Mouse (Mus musculus) forebrain, embryonic 12.5 days (tissue): ENCODE results near the gene Snrpa. TPM values are rescaled to one million over a fixed set of nuclear protein-coding genes. Genes with fewer than 3 reads are reported as not detected.
A peak's percentile ranks its signal among the peaks of the same experiment; 100 is the strongest.
"Not testable (repeated sequence)": the region's sequence is repeated elsewhere in the genome, so short reads cannot be mapped to it uniquely, and the experiment has no call there.

ENCODE experiments used
- ATAC-seq: fragments of 200-750 bp; cut with Nextera tagmentation; 2 replicates; pipeline ENCODE4 v1.8.0; 2017; ENCODE audit warnings: moderate TSS enrichment; ENCODE audit not compliant: low FRiP score
- H3K27ac ChIP-seq: fragments of 300-500 bp; sonication (generic); 2 replicates; pipeline ENCODE4 v1.5.1; 2016; ENCODE audit warnings: mild to moderate bottlenecking
- H3K27me3 ChIP-seq: fragments of 300-500 bp; sonication (generic); 2 replicates; pipeline ENCODE4 v1.6.1; 2016; ENCODE audit warnings: mild to moderate bottlenecking
- H3K36me3 ChIP-seq: fragments of 300-500 bp; sonication (generic); replicated peaks from 2 replicates; pipeline ENCODE4 v1.6.1; 2016; ENCODE audit warnings: mild to moderate bottlenecking
- H3K4me1 ChIP-seq: fragments of 300-500 bp; sonication (generic); 2 replicates; pipeline ENCODE4 v1.6.1; 2016
- H3K4me2 ChIP-seq: fragments of 300-500 bp; sonication (generic); 2 replicates; pipeline ENCODE4 v1.6.1; 2016; ENCODE audit warnings: mild to moderate bottlenecking, moderate library complexity
- H3K4me3 ChIP-seq: fragments of 300-500 bp; sonication (generic); replicated peaks from 2 replicates; pipeline ENCODE4 v1.5.1; 2016; ENCODE audit warnings: mild to moderate bottlenecking
- H3K9ac ChIP-seq: fragments of 300-500 bp; sonication (generic); 2 replicates; pipeline ENCODE4 v1.6.1; 2016; ENCODE audit warnings: mild to moderate bottlenecking
- H3K9me3 ChIP-seq: fragments of 300-500 bp; sonication (generic); 2 replicates; pipeline ENCODE4 v1.6.1; 2016
- WGBS: fragments of 180-500 bp; shearing (Covaris S2); methylation state at CpG from one replicate; pipeline ENCODE4 v1.1.7; 2016; 5-methylcytosine and 5-hydroxymethylcytosine counted together
- polyA plus RNA-seq: library from polyadenylated mRNA; unstranded; fragments of >200 nt; fragmentation: Nextera tagmentation; extraction: Ambion mirVana; gene quantifications from 2 replicates; pipeline ENCODE4 v1.2.1, GENCODE M21; 2016

Snrpa gene
- 302 and 306 TPM in 2 replicates for polyA plus RNA-seq

DNA sequence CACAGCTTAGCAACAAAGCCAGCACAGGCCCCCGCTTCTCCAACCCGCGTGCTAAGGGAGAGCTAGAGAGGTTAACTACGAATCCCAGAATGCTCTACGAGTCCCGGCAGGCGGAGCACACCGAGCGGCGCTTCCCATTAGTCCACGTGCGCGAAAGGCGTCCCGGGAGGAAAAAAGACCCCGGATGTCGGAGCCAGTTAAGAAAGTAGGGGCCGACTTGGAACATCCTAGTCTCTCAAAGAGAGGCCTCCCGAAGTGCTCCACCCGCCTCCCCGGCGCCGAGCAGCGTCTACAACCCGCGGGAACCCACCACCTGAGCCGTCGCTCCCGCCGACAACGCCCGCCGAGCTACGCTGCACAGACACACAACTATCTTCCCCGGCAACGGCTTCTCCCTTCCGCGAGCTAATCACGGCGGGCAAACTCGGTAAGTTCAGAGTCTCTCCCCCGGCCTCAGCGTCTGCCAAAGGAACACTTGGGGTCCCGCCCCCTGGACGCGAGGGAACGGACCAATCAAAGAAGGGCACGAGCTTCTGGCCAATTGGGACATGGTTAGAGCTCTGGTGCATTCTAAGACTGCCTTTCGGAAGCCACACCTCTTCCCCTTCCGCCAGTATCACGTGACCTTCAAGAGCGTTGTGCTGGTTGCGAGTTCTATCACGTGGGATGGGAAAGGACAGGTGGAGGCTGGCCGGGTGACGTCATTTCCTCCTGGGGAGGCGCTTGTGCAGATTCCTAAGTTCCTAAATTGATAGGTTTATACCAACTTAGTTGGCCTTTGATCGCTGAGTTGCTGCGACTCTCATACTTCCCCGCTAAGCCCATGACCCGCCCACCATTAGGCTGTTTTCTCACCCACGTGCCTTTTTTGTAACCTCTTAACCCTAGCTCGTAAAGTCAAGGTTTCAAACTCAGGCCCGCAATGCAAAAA lies at the start of gene Snrpa, which contains the start of gene BC024978:
Snrpa (minus strand) TSS at position 591 of the 931 bp plus-strand sequence.
BC024978 (plus strand) TSS at position 101 of the 931 bp plus-strand sequence.
- Histone ChIP-seq H3K9me3 (no peaks in the 10 kb centered on the region), H3K27ac (peak within 1 kb of the TSS; percentile 98), H3K4me3 (peak within 1 kb of the TSS; percentile 83), H3K4me1 (peaks cover 25% of the 10 kb centered on the region), H3K9ac (peak within 1 kb of the TSS; percentile 82), H3K27me3 (no peaks in the 10 kb centered on the region), H3K4me2 (peak within 1 kb of the TSS; percentile 95), H3K36me3 (peaks cover 39% of the 10 kb centered on the region)
- 1% methylated on average over 63 of the region's 64 CpGs for WGBS
- ATAC-seq: peak; percentile 99

DNA sequence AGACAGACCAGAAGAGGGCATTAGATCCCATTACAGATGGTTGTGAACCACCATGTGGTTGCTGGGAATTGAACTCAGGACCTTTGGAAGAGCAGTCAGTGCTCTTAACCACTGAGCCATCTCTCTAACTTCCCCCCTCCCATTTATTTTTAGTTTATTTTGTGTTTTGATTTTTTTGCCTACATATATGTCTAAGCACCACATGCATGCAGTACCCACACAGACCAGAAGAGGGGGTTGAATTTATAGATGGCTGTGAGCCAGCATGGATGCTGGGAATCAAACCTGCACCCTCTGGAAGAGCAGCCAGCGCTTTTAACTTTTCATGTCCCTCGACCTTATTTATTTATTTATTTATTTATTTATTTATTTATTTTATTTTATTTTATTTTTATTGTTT lies 48.0 kb upstream of the Snrpa start:
- not testable (repeated sequence) for H3K27ac ChIP-seq, H3K27me3 ChIP-seq, H3K4me2 ChIP-seq, H3K4me1 ChIP-seq, H3K4me3 ChIP-seq, H3K9me3 ChIP-seq, H3K9ac ChIP-seq, ATAC-seq
- peaks cover 60% of the 10 kb centered on the region for H3K36me3 ChIP-seq
- 81% methylated on average over 2 of the region's 2 CpGs for WGBS

DNA sequence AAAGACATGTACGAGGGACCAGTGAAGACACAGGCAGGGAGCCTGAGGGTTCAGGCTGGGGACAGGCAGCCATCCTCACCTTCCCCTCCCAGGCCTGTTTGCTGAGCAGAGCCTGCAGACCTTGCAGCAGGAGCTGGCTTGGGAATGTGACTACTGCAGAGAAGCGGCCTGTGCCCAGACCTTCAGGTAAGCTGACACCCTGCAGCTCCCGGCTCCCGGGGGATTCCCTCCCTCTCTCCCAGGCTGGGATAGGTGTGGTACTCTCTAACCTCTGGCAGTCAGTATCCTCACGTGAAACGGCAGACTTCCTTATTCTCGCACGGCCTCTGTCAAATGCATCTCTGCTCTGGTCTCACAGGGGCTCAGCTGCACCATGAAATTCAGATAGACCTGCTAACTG lies 47.1 kb upstream of the Snrpa start:
- Histone ChIP-seq H3K36me3 (peaks cover 60% of the 10 kb centered on the region), H3K4me1 (no peaks in the 10 kb centered on the region), H3K27me3 (no peaks in the 10 kb centered on the region), H3K9me3 (no peaks in the 10 kb centered on the region), H3K4me3 (no peak overlapping the region), H3K9ac (no peak overlapping the region), H3K27ac (no peak overlapping the region), H3K4me2 (no peak overlapping the region)
- 73% methylated on average over 8 of the region's 8 CpGs for WGBS
- ATAC-seq: no peak

DNA sequence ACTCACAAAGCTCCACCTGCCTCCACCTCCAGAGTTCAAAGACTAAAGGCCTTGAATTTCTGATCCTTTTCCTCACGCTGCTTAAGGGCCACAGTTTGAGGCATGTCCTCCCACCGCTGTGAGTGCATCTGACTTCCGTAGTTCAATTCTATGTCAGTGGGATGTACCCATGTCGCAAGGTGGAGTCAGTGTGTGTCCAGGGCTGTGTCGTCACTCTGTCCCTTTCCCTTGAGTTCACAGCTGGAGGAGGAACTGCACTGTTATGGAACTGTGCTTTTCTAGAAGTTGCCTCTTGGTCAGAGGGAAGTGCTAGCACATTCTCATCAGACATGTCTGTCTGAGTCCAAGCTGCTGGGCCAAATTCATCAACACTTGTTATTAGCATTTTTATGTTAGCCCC lies 42.5 kb upstream of the Snrpa start:
- Histone ChIP-seq H3K27me3 (no peaks in the 10 kb centered on the region), H3K4me2 (no peak overlapping the region), H3K9me3 (no peaks in the 10 kb centered on the region), H3K9ac (no peak overlapping the region), H3K4me3 (no peak overlapping the region), H3K36me3 (peaks cover 42% of the 10 kb centered on the region), H3K27ac (no peak overlapping the region), H3K4me1 (peaks cover 7% of the 10 kb centered on the region)
- 88% methylated on average over 5 of the region's 5 CpGs for WGBS
- ATAC-seq: no peak

DNA sequence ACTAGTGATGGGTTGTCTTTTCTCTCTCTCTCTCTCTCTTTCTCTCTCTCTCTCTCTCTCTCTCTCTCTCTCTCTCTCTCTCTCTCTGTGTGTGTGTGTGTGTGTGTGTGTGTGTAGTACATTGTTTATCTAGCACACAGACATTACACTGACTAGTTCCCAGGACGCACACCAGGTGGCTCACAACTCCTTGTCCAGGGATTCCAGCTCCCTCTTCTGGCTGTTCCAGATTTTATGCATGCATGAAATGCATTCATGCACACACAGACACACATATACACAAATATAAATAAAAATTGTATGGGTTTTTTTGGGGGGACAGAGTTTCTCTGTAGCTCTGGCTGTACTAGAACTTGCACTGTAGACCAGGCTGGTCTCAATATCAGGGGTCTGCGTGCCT lies 41.5 kb upstream of the Snrpa start:
- Histone ChIP-seq H3K27ac (no peak overlapping the region), H3K36me3 (peaks cover 33% of the 10 kb centered on the region), H3K9me3 (no peaks in the 10 kb centered on the region), H3K9ac (no peak overlapping the region), H3K27me3 (no peaks in the 10 kb centered on the region), H3K4me2 (no peak overlapping the region), H3K4me3 (no peak overlapping the region), H3K4me1 (peaks cover 11% of the 10 kb centered on the region)
- no peak for ATAC-seq
- WGBS: 81% methylated on average over 2 of the region's 2 CpGs

DNA sequence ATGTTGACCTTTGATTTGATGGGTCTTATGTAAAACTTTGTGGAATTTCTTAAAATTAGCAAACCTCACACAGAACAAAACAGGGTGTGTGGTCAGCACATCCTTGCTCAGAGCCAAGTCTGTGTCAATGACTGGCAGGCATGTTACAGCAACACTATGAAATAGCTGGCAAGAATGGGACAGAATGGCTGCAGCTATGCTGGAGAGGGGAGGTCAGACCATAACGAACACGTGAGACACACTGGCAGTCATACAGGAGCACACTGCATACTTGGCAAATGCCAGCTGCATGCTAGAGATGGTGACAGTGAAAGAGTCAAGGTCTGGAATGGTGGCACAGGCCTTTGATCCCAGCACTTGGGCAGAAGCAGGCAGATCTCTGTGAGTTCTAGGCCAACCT lies 39.7 kb upstream of the Snrpa start:
- H3K4me1 ChIP-seq: peaks cover 13% of the 10 kb centered on the region
- no peak overlapping the region for H3K9ac ChIP-seq
- 95% methylated on average over 2 of the region's 2 CpGs for WGBS
- ATAC-seq: no peak
- H3K9me3 ChIP-seq: no peaks in the 10 kb centered on the region
- no peak overlapping the region for H3K4me2 ChIP-seq
- no peaks in the 10 kb centered on the region for H3K27me3 ChIP-seq
- no peak overlapping the region for H3K4me3 ChIP-seq
- peaks cover 20% of the 10 kb centered on the region; the same call in 1 of the 2 replicates for H3K36me3 ChIP-seq
- no peak overlapping the region for H3K27ac ChIP-seq

DNA sequence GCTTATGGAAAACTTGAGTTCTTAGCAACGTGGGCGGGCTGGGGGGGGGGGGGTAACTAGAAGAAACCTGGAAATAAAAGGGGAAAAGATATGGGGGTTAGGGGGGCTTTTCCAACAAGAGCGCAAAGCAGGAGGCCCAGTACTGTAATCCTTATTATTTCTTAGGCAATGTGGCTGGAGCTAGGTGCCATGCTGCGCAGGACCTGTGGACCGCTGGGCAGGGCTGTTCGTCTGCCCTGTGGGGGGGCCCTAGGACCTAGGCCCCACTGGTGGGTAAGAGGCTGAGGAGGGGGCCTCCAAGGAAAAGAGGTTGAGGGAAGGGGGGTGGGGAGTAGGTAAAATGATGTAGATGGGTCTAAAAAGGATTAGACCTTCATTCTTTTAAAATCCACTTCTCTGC lies 37.2 kb upstream of the Snrpa start:
- 0% methylated on average over 6 of the region's 6 CpGs for WGBS
- Histone ChIP-seq H3K9ac (peak overlapping the region; percentile 38), H3K4me2 (peak overlapping the region; percentile 58)

DNA sequence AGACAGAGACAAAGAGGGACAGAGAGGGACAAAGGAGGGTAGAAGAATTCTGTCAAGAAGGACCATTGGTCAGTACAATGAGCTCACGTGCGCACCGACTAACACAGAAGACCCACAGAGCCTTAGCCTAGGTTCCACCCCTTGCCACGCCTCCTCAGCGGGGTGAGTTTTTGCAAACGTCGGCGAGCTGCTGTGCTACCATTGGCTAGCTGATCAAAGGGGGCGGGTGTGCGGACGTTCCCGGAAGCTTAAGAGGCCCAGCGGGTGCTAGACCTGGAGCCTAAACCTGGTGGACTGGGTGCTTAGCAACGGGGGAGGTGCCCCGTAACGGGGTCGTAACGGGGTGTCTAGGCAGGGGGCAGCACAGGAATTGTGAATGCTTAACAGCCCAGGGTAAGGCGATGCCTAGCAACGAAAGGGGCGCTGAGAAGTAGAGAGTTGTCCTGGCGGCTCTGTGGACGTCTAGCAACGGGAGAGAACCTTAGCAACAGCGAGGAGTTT lies 36.8 kb upstream of the Snrpa start, which contains the start of gene Coq8b:
Coq8b (plus strand) TSS at position 243 of the 501 bp plus-strand sequence.
- ATAC-seq: peak; percentile 94
- WGBS: under 1% methylated on average over 25 of the region's 25 CpGs
- H3K27me3 ChIP-seq: no peaks in the 10 kb centered on the region
- peaks cover 18% of the 10 kb centered on the region for H3K4me1 ChIP-seq
- peak within 1 kb of the TSS; percentile 54 for H3K4me3 ChIP-seq
- H3K9me3 ChIP-seq: no peaks in the 10 kb centered on the region
- H3K27ac ChIP-seq: peak within 1 kb of the TSS; percentile 86
- peak within 1 kb of the TSS; percentile 58 for H3K4me2 ChIP-seq
- peak within 1 kb of the TSS; percentile 38 for H3K9ac ChIP-seq
- H3K36me3 ChIP-seq: 0 out of 2 replicates have a peak, but pooled peaks cover 8% of the 10 kb centered on the region

More for the DNA sequence above, 37.2 kb upstream of the Snrpa start:
- Histone ChIP-seq H3K27ac (peak overlapping the region; percentile 79), H3K36me3 (0 out of 2 replicates have a peak, but pooled peaks cover 10% of the 10 kb centered on the region), H3K4me3 (peak overlapping the region; percentile 54), H3K9me3 (no peaks in the 10 kb centered on the region), H3K27me3 (no peaks in the 10 kb centered on the region), H3K4me1 (peaks cover 18% of the 10 kb centered on the region)
- ATAC-seq: peak; percentile 28

DNA sequence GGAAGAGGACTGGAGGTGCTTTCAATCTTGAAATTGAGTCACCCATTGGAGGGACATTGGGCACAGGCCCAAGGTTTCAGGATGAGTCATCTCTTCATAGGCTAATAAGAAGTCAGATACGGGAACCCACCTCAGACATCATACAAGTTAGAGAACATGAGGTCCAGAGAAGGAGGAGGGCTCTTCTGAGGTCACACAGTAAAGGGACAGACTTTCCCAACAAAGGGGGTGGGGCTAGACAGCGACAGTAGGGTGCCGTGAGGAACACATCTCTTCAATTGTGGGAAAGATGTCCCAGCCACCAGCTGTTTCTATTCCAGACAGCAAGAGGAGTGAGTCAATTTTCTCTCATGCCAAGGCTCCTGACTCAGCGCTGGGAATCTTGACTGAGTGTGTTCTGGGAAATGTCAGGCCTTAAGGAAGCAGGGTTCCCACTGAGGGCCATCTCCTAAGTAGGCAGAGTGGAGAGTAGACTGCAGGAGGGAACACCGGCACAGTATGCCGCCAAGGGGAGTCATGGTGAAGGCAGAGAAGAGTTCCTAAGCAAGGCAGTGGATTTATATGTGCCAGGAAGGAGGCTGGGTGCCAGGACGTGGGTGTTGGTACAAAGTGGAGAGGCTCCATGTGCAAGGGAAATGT lies 35.7 kb upstream of the Snrpa start:
- ATAC-seq: no peak
- WGBS: 80% methylated on average over 7 of the region's 7 CpGs
- Histone ChIP-seq H3K9ac (no peak overlapping the region), H3K4me3 (no peak overlapping the region), H3K27me3 (no peaks in the 10 kb centered on the region), H3K36me3 (no peaks in the 10 kb centered on the region), H3K4me2 (no peak overlapping the region), H3K27ac (0 out of 2 replicates have a peak overlapping the region, but pooled peaks have one; percentile 86), H3K4me1 (peaks cover 28% of the 10 kb centered on the region), H3K9me3 (no peaks in the 10 kb centered on the region)

DNA sequence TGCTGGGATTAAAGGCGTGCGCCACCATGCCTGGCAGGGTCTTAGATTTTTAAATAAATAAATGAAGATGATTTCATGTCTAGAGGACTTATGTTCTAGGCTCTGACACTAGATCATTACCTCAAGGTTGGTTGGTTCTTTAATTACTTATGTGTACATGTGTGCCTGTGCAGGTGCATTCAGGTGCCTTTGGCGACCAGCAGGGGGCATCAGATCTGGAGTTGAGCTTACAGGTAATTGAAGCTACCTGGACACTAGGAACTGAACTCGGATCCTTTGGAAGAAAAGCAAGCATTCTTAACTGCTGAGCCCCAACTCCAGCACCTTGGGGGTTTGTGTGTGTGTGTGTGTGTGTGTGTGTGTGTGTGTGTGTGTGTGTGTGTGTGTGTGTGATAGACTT lies 34.7 kb upstream of the Snrpa start:
- Histone ChIP-seq H3K9me3 (no peaks in the 10 kb centered on the region), H3K4me1 (peaks cover 39% of the 10 kb centered on the region), H3K9ac (no peak overlapping the region), H3K27ac (no peak overlapping the region), H3K27me3 (no peaks in the 10 kb centered on the region), H3K4me2 (no peak overlapping the region), H3K36me3 (no peaks in the 10 kb centered on the region), H3K4me3 (no peak overlapping the region)
- 76% methylated on average over 4 of the region's 4 CpGs for WGBS
- ATAC-seq: no peak

DNA sequence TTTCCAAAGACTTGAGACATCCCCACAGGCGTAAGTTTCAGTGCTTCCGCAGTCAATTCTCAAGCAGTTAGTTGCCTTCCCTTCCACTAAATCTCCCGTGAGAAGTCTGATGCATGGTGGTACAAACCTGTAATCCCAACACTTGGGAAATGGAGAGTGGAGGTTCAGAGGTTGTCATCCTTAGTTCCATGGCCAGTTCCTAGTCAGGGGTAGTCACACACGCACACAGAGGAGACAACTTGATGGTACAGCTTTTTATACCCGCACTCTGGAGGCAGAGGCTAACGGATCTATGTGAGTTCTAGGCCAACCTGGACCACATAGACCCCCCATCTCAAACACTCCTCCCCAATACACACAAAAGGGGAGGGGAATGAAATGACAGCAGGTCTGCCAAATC lies 32.8 kb upstream of the Snrpa start:
- Histone ChIP-seq H3K4me3 (peak overlapping the region; percentile 83), H3K4me2 (peak overlapping the region; percentile 91), H3K4me1 (peaks cover 54% of the 10 kb centered on the region), H3K9me3 (no peaks in the 10 kb centered on the region), H3K9ac (peak overlapping the region; percentile 54), H3K27ac (peak overlapping the region; percentile 79), H3K27me3 (no peaks in the 10 kb centered on the region), H3K36me3 (no peaks in the 10 kb centered on the region)
- 14% methylated on average over 6 of the region's 6 CpGs for WGBS
- no peak for ATAC-seq

DNA sequence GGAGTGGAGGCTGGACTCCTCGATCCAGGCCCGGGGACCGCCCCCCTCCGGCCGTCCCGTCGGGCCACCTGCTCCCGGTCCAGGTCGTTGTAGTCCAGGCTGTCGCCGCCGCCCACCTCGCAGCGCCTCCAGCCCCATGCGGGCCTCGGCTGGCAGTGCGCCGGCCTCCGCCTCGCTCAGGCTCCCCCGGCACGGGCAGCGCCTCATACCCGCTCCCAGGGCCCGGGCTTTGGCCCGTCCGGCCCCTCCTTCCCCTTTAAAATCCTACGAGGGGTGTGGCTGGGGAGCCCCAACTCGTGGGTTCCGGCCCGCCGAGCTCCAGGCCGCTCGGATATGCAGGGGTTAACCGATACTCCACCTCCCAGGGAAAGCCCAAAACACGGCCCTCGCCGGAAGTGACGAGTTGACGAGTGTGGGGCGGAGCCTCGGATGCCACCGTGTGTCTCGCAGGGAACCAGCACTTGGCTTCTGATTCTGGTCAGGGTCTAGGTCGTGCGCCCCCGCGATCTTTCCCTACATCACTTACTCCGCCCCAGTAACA lies 32.3 kb upstream of the Snrpa start, which contains the start of gene Itpkc:
Itpkc (minus strand) TSS at position 381 of the 541 bp plus-strand sequence.
- Histone ChIP-seq H3K27me3 (no peaks in the 10 kb centered on the region), H3K9me3 (no peaks in the 10 kb centered on the region), H3K27ac (peak within 1 kb of the TSS; percentile 79), H3K4me3 (peak within 1 kb of the TSS; percentile 83), H3K9ac (peak within 1 kb of the TSS; percentile 87), H3K4me2 (peak within 1 kb of the TSS; percentile 91), H3K36me3 (no peaks in the 10 kb centered on the region), H3K4me1 (peaks cover 54% of the 10 kb centered on the region)
- peak; percentile 86 for ATAC-seq
- WGBS: under 1% methylated on average over 49 of the region's 49 CpGs
